Mouse (Mus musculus): ENCODE measurements around the gene Mt3. TPM values are rescaled to one million over a fixed set of nuclear protein-coding genes. Genes with fewer than 3 reads are reported as not detected.

Mt3 gene
- polyA plus RNA-seq, 2 experiments from 2014 or later: not detected

GRCm38 (mm10) chr8:94186542-94186941 lies 34.1 kb downstream of the Mt3 start:
- peak; percentile 40 for ATAC-seq

GRCm38 (mm10) chr8:94187290-94188002 lies 35.0 kb downstream of the Mt3 start:
- no peak for ATAC-seq

GRCm38 (mm10) chr8:94189275-94190031 lies 37.0 kb downstream of the Mt3 start:
- ATAC-seq: no peak

GRCm38 (mm10) chr8:94191101-94191691 lies 38.8 kb downstream of the Mt3 start:
- ATAC-seq: peak; percentile 88

- ATAC-seq: no peak
Measured at GRCm38 (mm10) chr8:94192926-94193325, 40.5 kb downstream of the Mt3 start.

GRCm38 (mm10) chr8:94194591-94195223 lies 42.3 kb downstream of the Mt3 start:
- no peak for ATAC-seq

GRCm38 (mm10) chr8:94199202-94199869 lies 46.9 kb downstream of the Mt3 start:
- peak; percentile 45 for ATAC-seq

Other genes starting within 250 kb of the Mt3 start
- 10 to 100 TPM; 33.1 to 37.4 TPM for gene Amfr, start 139.8 kb upstream of the Mt3 start, polyA plus RNA-seq (2017; shearing (Covaris generic))
- 10 to 100 TPM; 57.1 to 87.8 TPM for gene Nudt21, start 115.6 kb upstream of the Mt3 start, polyA plus RNA-seq (2017; shearing (Covaris generic))
- 10 to 100 TPM; 17.3 to 18.3 TPM for gene Ogfod1, start 115.4 kb upstream of the Mt3 start, polyA plus RNA-seq (2017; shearing (Covaris generic))
- 1 to 10 TPM; 7.2 to 7.5 TPM for gene Bbs2, start 53.7 kb upstream of the Mt3 start, polyA plus RNA-seq (2017; shearing (Covaris generic))
- not detected for gene Mt4, start 15.4 kb upstream of the Mt3 start, polyA plus RNA-seq (2017; shearing (Covaris generic))
- not detected for gene Mt2, start 20.1 kb downstream of the Mt3 start, polyA plus RNA-seq (2017; shearing (Covaris generic))
- gene Mt1, start 26.5 kb downstream of the Mt3 start, polyA plus RNA-seq (2017; shearing (Covaris generic)): 1 to 10 TPM; 3.5 to 4.2 TPM
- gene Nup93, start 62.0 kb downstream of the Mt3 start, polyA plus RNA-seq (2017; shearing (Covaris generic)): 10 to 100 TPM; 26.4 to 51.6 TPM
- gene Slc12a3, start 176.6 kb downstream of the Mt3 start, polyA plus RNA-seq (2017; shearing (Covaris generic)): under 1 TPM in 1 of 2 experiments, not detected in 1; 0.19 TPM
- 100 to 1,000 TPM; 177 to 183 TPM for gene Herpud1, start 233.8 kb downstream of the Mt3 start, polyA plus RNA-seq (2017; shearing (Covaris generic))

Data from CD4-positive, CD25-positive, alpha-beta regulatory T cell, adult 4 months (primary cell).